Mouse (Mus musculus): Measurements from ENCODE around the gene D6Ertd527e.

DNA sequence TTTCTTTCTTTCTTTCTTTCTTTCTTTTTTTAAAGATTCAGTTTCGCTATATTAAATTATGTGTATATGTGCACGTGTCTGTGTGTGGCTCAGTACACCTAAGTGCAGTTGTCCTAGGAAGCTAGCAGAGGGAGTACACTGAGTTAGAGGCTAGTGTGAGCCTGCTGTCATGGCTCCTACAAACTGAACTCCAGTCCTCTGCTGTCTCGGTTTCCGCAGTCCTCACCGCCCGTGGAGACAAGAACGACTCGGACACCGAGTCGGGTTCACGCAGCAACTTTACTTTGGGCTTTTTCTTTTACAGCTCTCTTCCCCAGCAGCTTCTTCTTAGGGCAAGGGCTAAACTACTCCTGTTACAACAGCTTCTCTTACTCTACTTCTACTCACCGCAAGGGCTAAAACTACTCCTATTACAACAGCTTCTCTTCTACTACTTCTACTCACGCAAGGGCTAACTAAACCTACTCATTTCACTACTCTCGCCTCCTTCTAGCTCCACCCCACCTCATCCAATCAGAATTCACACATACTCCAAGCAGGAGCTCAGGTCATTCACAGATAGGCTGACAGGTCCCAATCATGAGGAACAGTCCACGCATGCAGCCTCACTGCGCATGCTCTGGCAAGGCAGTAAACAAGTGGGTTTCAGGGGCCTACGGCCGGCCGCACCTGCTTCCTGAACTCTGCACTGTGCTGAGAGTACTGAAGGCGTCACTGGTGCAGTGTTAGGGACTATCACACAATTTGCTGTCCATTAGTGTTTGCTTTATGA lies 14.7 kb downstream of the D6Ertd527e start:
- TF ChIP-seq CTCF (IDR thresholded peaks at IDR 0.05; ENCODE audit: low read depth) (no peak), EP300 (IDR thresholded peaks at IDR 0.05; ENCODE audit: low read depth) (no peak)

Data from liver, postnatal 0 days (tissue).